In the genomic region with DNA sequence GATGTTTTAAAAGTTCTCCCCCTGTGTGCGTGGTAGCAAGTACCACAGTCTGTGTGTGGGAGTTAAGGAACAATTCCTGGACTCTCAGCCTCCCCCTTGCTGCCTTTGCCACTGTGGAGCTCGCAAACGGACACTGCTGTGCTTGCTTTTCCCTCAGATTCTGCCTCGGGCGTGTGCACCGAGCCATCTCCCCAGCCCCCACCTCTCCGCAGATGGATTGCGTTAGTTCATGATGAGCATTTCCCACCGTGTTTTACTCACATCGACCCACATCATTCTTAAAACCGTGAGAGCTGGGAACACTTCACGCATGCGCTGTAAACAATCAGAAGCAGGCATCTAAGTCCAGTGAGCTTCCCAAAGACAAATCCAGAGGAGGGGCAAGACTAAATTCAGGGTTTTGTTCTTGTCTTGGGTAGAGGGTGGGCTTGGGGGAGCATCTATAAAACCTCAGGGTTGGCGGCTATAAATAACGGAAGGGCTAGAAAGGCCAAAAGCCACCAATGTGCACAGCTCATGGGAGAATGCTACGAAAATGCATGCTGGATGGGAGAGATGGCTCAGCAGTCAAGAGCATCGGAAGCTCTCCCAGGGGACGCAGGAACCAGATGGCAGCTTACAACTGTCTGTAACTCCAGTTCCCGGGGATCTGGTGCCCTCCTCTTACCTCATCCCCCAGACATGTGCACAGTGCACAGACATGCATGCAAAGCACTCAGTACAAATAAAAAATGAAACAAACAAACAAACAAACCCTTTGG, we compare ENCODE assay signal across 9 mouse cellular contexts. TPM values are rescaled to one million over a fixed set of nuclear protein-coding genes. Genes with fewer than 3 reads are reported as not detected.
A peak's percentile ranks its signal among the peaks of the same experiment; 100 is the strongest.
DNase-seq lines count a peak whose midpoint lies in the region; ATAC-seq lines count a peak whose summit lies in the region.
"Had no signal": no experiment of that assay in that cellular context is flagged by ENCODE, and none has a peak within 500 bp of the region (broad histone marks: within the 10 kb centered on the region; RNA-seq: fewer than 3 reads in every experiment).

No protein-coding gene starts in this region.

- no peaks in the 10 kb centered on the region for H3K27me3 ChIP-seq in midbrain, embryonic 13.5 days
- peaks cover 1% of the 10 kb centered on the region for H3K27me3 ChIP-seq in liver, embryonic 12.5 days (replicated peaks)

- ATAC-seq in midbrain, embryonic 13.5 days = peak; percentile 82
- no peak for ATAC-seq in liver, embryonic 12.5 days

- H3K4me2 ChIP-seq in midbrain, embryonic 13.5 days (replicated peaks) = peak overlapping the region; percentile 35
- no peak overlapping the region for H3K4me2 ChIP-seq in liver, embryonic 12.5 days
- H3K4me2 ChIP-seq: liver, embryonic 15.5 days had no signal

- WGBS in midbrain, embryonic 13.5 days = 56% methylated on average over 19 of the region's 19 CpGs
- WGBS in liver, embryonic 12.5 days (ENCODE audit: insufficient replicate concordance) = 73% methylated on average over 19 of the region's 19 CpGs

- no peak overlapping the region for H3K4me3 ChIP-seq in midbrain, embryonic 13.5 days (replicated peaks)
- no peak overlapping the region for H3K4me3 ChIP-seq in liver, embryonic 12.5 days
- H3K4me3 ChIP-seq: liver, embryonic 15.5 days had no signal

- peak overlapping the region; percentile 22 for H3K27ac ChIP-seq in midbrain, embryonic 13.5 days
- no peak overlapping the region for H3K27ac ChIP-seq in liver, embryonic 12.5 days
- H3K27ac ChIP-seq: liver, embryonic 15.5 days had no signal

- DNase-seq in right cerebral cortex, adult 18-20 months = peak; percentile 51
- no peak for DNase-seq in right cerebral cortex, postnatal 14 days
- peak; percentile 8 for DNase-seq in fibroblast of lung, adult 2 months (ENCODE audit: low read depth)
- peak; percentile 40 to 58 for DNase-seq in kidney, postnatal 4 days
- no peak for DNase-seq in lung, postnatal 4 days
- no peak for DNase-seq in adrenal gland, postnatal 25 days

- no peaks in the 10 kb centered on the region for H3K9me3 ChIP-seq in midbrain, embryonic 13.5 days
- no peaks in the 10 kb centered on the region for H3K9me3 ChIP-seq in liver, embryonic 12.5 days (replicated peaks)
- H3K9me3 ChIP-seq: liver, embryonic 15.5 days had no signal

- peaks cover 11% of the 10 kb centered on the region for H3K4me1 ChIP-seq in midbrain, embryonic 13.5 days (replicated peaks)
- peaks cover 17% of the 10 kb centered on the region for H3K4me1 ChIP-seq in liver, embryonic 12.5 days

- H3K36me3 ChIP-seq in midbrain, embryonic 13.5 days = no peaks in the 10 kb centered on the region
- no peaks in the 10 kb centered on the region for H3K36me3 ChIP-seq in liver, embryonic 12.5 days
- H3K36me3 ChIP-seq: liver, embryonic 15.5 days had no signal

- H3K9ac ChIP-seq in midbrain, embryonic 13.5 days (replicated peaks) = no peak overlapping the region
- H3K9ac ChIP-seq in liver, embryonic 12.5 days = no peak overlapping the region
- H3K9ac ChIP-seq: liver, embryonic 15.5 days had no signal

RNA-seq across cellular contexts. Expression of gene Slc30a10, which starts 27.5 kb away (rescaled TPM):
- 2.3 and 3.1 TPM in 2 replicates for polyA plus RNA-seq in midbrain, embryonic 13.5 days (2015; fragmentation: Nextera tagmentation; extraction: Ambion mirVana)
- 17.6 and 18.5 TPM in 2 replicates for polyA plus RNA-seq in liver, embryonic 12.5 days (2016; fragmentation: Nextera tagmentation; extraction: Ambion mirVana)
- total RNA-seq in adrenal gland, postnatal 25 days (2021) = not detected in 2 replicates

Comparison
In these comparisons a context has a peak if more than half of its experiments do, and no peak if none do; other contexts are left out.
1. DNase-seq: peak in right cerebral cortex, adult 18-20 months (single experiment), fibroblast of lung, adult 2 months (single experiment) and kidney, postnatal 4 days (2 of 2); none in right cerebral cortex, postnatal 14 days (single experiment), lung, postnatal 4 days (0 of 2) and adrenal gland, postnatal 25 days (single experiment).